Mouse (Mus musculus) kidney, embryonic 15.5 days (tissue): Measurements from ENCODE around the gene Tipin. TPM values are rescaled to one million over a fixed set of nuclear protein-coding genes. Genes with fewer than 3 reads are reported as not detected.
A peak's percentile ranks its signal among the peaks of the same experiment; 100 is the strongest.
"Not testable (repeated sequence)": the region's sequence is repeated elsewhere in the genome, so short reads cannot be mapped to it uniquely, and the experiment has no call there.

Source experiments
- ATAC-seq: fragments of 200-750 bp; cut with Nextera tagmentation; replicated peaks from 2 replicates; pipeline ENCODE4 v1.8.0; 2017; ENCODE audit warnings: moderate TSS enrichment; ENCODE audit not compliant: low FRiP score
- H3K27ac ChIP-seq: fragments of 300-500 bp; sonication (generic); 2 replicates; pipeline ENCODE4 v1.5.1; 2015; ENCODE audit warnings: mild to moderate bottlenecking, inconsistent platforms
- H3K27me3 ChIP-seq: fragments of 300-500 bp; sonication (generic); 2 replicates; pipeline ENCODE4 v1.6.1; 2015; ENCODE audit warnings: inconsistent platforms
- H3K36me3 ChIP-seq: fragments of 300-500 bp; sonication (generic); 2 replicates; pipeline ENCODE4 v1.6.1; 2015; ENCODE audit warnings: inconsistent platforms
- H3K4me1 ChIP-seq: fragments of 300-500 bp; sonication (generic); 2 replicates; pipeline ENCODE4 v1.6.1; 2015; ENCODE audit warnings: inconsistent platforms
- H3K4me2 ChIP-seq: fragments of 300-500 bp; sonication (generic); 2 replicates; pipeline ENCODE4 v1.6.1; 2015; ENCODE audit warnings: moderate library complexity, mild to moderate bottlenecking, inconsistent platforms
- H3K4me3 ChIP-seq: fragments of 300-500 bp; sonication (generic); replicated peaks from 2 replicates; pipeline ENCODE4 v1.5.1; 2015; ENCODE audit warnings: mild to moderate bottlenecking, inconsistent platforms
- H3K9ac ChIP-seq: fragments of 300-500 bp; sonication (generic); 2 replicates; pipeline ENCODE4 v1.6.1; 2015; ENCODE audit warnings: mild to moderate bottlenecking, inconsistent platforms
- H3K9me3 ChIP-seq: fragments of 300-500 bp; sonication (generic); replicated peaks from 2 replicates; pipeline ENCODE4 v1.6.1; 2016; ENCODE audit warnings: inconsistent platforms
- WGBS: fragments of 180-500 bp; shearing (Covaris S2); methylation state at CpG from one replicate; pipeline ENCODE4 v1.1.7; 2015; ENCODE audit warnings: mixed read lengths; 5-methylcytosine and 5-hydroxymethylcytosine counted together
- polyA plus RNA-seq: library from polyadenylated mRNA; unstranded; fragments of >200 nt; fragmentation: Nextera tagmentation; extraction: Ambion mirVana; gene quantifications from 2 replicates; pipeline ENCODE4 v1.2.1, GENCODE M21; 2015

Gene Tipin
- polyA plus RNA-seq, 1 experiment from 2014 or later, result 252 TPM

DNA sequence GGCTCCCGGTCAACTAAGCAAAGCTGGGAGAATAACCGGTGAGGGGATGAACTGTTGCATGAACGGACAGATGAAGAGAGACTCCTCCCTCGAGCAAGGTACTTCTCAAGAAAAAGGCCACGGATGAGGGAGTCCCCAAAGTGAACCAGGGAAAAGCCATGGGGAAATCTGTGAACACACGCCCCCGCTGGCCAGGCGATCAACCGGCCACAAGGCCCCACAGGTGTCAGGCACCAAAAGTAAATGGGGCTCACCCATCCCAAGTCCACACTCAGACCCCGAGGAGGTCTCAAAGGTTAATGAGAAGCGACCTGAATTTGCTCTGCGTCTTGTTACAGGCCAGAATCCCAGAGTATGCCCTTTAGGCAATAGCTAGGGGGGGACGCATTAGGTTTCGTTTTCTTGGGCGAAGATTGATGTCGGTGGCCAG, 28.8 kb upstream of the Tipin start:
- WGBS, result under 1% methylated on average over 16 of the region's 16 CpGs
- ATAC-seq, result 0 out of 2 replicates have a peak, but pooled peaks have one; percentile 8
- peaks cover 6% of the 10 kb centered on the region; the same call in 1 of the 2 replicates for H3K36me3 ChIP-seq
- H3K4me3 ChIP-seq, result peak overlapping the region; percentile 100
- H3K9me3 ChIP-seq, result no peaks in the 10 kb centered on the region
- H3K9ac ChIP-seq, result peak overlapping the region; percentile 91
- no peaks in the 10 kb centered on the region for H3K27me3 ChIP-seq
- peak overlapping the region; percentile 67 for H3K4me2 ChIP-seq
- H3K27ac ChIP-seq, result peak overlapping the region; percentile 97
- H3K4me1 ChIP-seq, result peaks cover 22% of the 10 kb centered on the region

DNA sequence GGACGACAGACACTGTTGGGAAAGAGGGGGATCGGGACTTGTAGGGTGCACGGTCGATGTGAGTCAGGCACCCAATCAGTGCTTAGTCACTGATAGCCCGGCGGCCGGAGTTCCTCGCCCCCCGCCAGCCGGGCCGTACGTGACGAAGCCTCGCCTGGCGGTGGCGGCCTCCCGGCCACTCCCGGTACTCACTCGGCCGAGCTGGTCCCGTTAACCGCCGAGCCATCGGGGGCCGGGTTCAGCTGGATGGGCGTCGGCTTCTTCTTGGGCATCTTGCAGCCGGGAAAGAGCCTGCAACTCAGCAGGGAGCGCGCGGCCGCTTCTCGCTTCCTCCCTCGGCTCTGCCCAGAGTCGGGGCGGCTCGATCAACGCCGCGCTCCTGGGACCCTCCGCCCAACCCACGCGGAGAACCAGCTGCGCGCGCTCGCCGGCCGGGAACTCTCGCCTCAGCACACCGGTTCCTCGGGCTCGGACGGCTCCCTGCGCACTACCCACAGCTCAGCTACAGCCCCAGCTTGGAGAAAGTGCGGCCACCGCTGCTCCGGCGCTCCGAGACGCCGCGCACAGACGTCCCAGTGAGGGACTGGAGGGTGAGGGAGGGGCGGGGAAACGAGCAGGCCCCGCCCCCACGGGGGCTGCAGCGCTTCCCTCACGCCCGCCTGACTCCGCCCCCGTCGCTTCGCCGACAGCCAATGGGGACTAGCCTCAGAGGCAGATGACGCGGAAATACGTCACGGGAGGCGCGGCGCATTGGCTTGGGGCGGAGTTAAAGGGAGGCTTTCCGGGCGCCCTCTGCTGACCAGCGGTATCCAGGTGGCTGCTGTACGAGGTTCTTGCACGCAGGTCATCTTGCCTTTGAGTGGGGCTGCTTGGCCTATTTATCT, 28.1 kb upstream of the Tipin start, which contains the start of gene Map2k1:
Gene Map2k1, minus strand, starts transcription at position 611 of the 884 bp plus-strand sequence.
- Histone ChIP-seq H3K36me3 (peaks cover 6% of the 10 kb centered on the region; the same call in 1 of the 2 replicates), H3K27me3 (no peaks in the 10 kb centered on the region), H3K4me2 (peak within 1 kb of the TSS; percentile 67), H3K9me3 (no peaks in the 10 kb centered on the region), H3K4me3 (peak within 1 kb of the TSS; percentile 100), H3K4me1 (peaks cover 22% of the 10 kb centered on the region), H3K9ac (peak within 1 kb of the TSS; percentile 91), H3K27ac (peak within 1 kb of the TSS; percentile 97)
- peak; percentile 98 for ATAC-seq
- WGBS, result under 1% methylated on average over 89 of the region's 89 CpGs

DNA sequence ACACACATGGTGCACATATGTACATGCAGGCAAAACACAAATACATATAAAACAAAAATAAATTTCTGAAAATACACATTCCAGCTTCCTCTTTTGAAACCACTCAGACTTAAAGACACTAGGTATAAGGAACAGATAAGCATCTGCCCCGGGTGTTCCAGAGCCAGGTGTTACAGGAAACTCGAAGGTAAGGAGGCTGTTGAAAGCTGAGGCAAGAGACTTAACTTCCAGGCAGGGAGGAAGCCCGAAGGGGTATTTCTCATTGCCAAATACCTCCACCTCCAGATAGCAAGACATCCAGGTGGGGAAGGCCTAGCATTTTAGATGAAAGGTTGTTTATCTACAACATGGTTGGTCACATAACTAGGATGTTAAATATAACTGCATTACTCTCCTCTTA, 26.0 kb upstream of the Tipin start:
- Histone ChIP-seq H3K4me3 (no peak overlapping the region), H3K9me3 (no peaks in the 10 kb centered on the region), H3K4me2 (no peak overlapping the region), H3K4me1 (peaks cover 19% of the 10 kb centered on the region), H3K27ac (no peak overlapping the region), H3K9ac (no peak overlapping the region), H3K36me3 (no peaks in the 10 kb centered on the region), H3K27me3 (no peaks in the 10 kb centered on the region)
- no peak for ATAC-seq
- WGBS, result 78% methylated on average over 3 of the region's 3 CpGs

DNA sequence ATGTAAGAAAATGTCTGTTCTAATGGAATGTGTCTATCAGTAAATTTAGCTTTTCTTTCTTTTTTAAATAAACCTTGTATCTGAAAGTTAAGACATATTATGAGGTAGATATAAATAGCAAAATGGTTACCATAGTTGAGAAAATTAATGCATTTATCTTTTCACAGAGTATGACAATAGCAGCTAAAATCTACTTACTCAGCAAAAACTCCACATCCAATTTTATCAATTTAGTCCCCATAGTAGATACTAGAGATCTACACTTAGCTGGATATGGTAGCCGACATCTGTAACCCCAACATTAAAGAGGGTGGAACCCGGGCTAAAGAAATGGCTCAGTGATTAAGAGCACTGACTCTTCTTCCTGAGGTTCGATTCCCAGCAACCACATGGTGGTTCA, 25.2 kb upstream of the Tipin start:
- Histone ChIP-seq H3K27ac (no peak overlapping the region), H3K27me3 (no peaks in the 10 kb centered on the region), H3K9ac (no peak overlapping the region), H3K4me2 (no peak overlapping the region), H3K9me3 (no peaks in the 10 kb centered on the region), H3K4me3 (no peak overlapping the region), H3K36me3 (no peaks in the 10 kb centered on the region), H3K4me1 (peaks cover 12% of the 10 kb centered on the region)
- 85% methylated on average over 3 of the region's 3 CpGs for WGBS
- no peak for ATAC-seq

DNA sequence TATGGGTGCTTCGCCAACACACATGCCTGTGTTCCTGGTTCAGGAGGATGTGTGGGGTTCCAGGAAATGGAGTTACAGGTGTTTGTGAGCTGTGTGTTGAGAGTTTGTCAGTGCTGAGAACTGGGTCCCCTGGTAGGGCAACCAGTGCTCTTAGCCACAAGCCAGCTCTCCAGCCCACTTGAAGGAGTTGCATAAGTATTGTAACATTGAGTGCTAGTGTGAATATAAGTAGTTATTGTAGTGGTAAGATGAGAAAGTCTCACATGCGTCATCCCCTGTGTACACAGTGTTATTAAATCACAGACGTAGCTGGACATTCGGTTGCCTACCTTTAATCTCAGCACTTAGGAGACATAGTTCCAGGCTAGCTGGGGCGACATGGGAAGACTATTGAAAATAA, 21.5 kb upstream of the Tipin start:
- WGBS, result 90% methylated on average over 5 of the region's 5 CpGs
- H3K4me1 ChIP-seq, result no peaks in the 10 kb centered on the region
- ATAC-seq, result no peak

DNA sequence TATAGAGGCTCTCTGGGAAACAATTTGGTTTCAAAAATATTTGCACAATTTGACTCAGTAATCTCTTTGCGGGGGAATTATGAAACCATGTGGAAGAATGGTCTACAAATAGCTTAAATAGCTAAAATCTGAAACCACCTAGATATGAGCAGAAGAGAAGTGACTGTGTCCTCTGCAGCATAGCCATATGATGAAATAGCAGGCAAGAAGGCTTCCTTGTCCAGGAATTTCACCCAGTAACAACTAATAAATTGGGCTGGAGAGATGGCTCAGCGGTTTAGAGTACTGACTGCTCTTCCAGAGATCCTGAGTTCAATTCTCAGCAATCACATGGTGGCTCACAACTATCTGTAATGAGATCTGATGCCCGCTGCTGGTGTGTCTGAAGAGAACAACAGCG, 20.4 kb upstream of the Tipin start:
- H3K9ac ChIP-seq, result no peak overlapping the region
- no peaks in the 10 kb centered on the region for H3K4me1 ChIP-seq
- no peaks in the 10 kb centered on the region for H3K27me3 ChIP-seq
- WGBS, result 88% methylated on average over 4 of the region's 4 CpGs
- H3K4me3 ChIP-seq, result no peak overlapping the region
- H3K36me3 ChIP-seq, result no peaks in the 10 kb centered on the region
- no peak overlapping the region for H3K27ac ChIP-seq
- no peak for ATAC-seq
- no peaks in the 10 kb centered on the region for H3K9me3 ChIP-seq
- H3K4me2 ChIP-seq, result no peak overlapping the region

More for the DNA sequence above, 21.5 kb upstream of the Tipin start:
- Histone ChIP-seq H3K27me3 (no peaks in the 10 kb centered on the region), H3K4me2 (no peak overlapping the region), H3K9ac (no peak overlapping the region), H3K9me3 (no peaks in the 10 kb centered on the region), H3K4me3 (no peak overlapping the region), H3K36me3 (no peaks in the 10 kb centered on the region), H3K27ac (no peak overlapping the region)

DNA sequence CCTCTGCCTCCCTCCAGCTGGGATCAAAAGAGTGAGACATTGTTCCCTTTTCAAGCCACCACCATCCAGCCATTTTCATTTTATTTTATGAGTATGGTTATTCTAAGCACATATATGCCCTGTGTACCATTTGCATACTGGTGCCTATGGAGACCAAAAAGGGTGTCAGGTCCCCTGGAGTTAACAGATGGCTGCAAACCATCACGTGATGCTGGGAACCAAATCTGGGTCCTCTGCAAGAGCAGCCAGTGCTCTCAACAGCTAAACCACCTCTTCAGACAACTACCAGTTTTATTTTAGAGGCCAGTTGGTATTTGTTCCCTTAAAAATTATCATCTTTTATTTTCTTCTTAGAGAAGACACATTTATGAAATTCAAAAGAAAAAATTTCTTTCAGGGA, 16.6 kb upstream of the Tipin start:
- no peak for ATAC-seq
- WGBS, result 53% methylated on average over 1 of the region's 1 CpGs

DNA sequence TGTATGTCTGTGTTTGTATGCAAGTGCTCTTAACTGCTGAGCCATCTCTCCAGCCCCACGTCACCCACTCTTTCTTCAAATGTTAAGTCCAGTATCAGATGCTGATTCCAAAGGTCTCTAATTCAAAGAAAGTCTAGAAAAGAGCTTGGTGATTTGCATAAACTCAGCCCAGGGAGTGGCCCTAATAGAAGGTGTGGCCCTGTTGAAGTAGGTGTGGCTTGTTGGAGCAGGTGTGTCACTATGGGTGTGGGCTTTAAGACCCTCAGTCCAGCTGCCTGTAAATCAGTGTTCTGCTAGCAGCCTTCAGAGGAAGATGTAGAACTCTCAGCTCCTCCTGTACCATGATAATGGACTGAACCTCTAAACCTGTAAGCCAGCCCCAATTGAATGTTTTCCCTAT, 14.2 kb upstream of the Tipin start:
- H3K9me3 ChIP-seq, result no peaks in the 10 kb centered on the region
- no peak overlapping the region for H3K27ac ChIP-seq
- no peak for ATAC-seq
- H3K9ac ChIP-seq, result no peak overlapping the region
- H3K36me3 ChIP-seq, result no peaks in the 10 kb centered on the region
- 93% methylated on average over 1 of the region's 1 CpGs for WGBS
- no peak overlapping the region for H3K4me3 ChIP-seq
- no peak overlapping the region for H3K4me2 ChIP-seq
- no peaks in the 10 kb centered on the region for H3K27me3 ChIP-seq
- no peaks in the 10 kb centered on the region for H3K4me1 ChIP-seq

More for the DNA sequence above, 16.6 kb upstream of the Tipin start:
- no peaks in the 10 kb centered on the region for H3K9me3 ChIP-seq
- H3K4me3 ChIP-seq, result no peak overlapping the region
- no peak overlapping the region for H3K27ac ChIP-seq
- no peak overlapping the region for H3K4me2 ChIP-seq
- no peak overlapping the region for H3K9ac ChIP-seq
- H3K4me1 ChIP-seq, result no peaks in the 10 kb centered on the region
- H3K27me3 ChIP-seq, result no peaks in the 10 kb centered on the region
- H3K36me3 ChIP-seq, result no peaks in the 10 kb centered on the region

DNA sequence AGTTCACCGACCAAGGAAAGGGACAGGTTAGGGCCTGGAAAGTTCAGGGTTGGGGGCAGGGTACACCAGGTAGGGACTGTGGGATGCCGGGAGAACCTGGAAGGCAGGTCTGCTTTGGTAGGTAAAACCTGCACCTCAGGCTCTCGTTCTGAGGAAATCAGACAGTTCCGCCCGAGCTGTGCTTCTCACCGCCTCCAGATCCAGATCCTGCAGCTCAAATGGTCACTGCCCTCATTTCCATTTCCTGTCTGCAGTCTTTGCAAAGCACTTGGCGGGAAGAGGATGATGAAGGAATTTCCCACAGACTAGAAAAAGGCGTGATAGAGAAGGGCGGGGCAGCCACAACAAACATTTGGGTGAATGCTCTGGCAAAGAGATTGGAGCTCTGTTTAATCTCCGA, 13.2 kb upstream of the Tipin start:
- ATAC-seq, result no peak
- WGBS, result 74% methylated on average over 10 of the region's 10 CpGs

DNA sequence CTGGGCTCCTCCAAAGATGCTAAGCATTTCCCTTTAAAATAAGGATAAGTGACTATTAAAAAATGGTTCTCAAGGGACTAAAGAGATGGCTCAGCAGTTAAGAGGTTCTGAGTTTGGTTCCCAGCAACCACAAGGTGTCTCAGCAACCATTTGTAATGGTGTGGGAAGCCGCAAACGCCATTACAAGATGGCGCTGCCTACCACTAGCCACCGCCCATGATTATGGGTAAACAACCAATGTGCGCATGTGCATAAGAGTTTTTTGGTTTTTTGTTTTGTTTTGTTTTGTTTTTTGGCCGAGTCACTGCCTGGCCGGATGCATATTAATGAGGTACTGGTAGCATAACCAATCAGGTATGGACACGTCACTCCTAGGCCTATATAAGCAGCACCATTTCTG, 12.5 kb upstream of the Tipin start:
- not testable (repeated sequence) for H3K27ac ChIP-seq, H3K4me1 ChIP-seq, H3K36me3 ChIP-seq, ATAC-seq, H3K4me3 ChIP-seq, H3K9me3 ChIP-seq, H3K4me2 ChIP-seq, H3K9ac ChIP-seq, H3K27me3 ChIP-seq
- WGBS, result 96% methylated on average over 8 of the region's 8 CpGs

More for the DNA sequence above, 13.2 kb upstream of the Tipin start:
- Histone ChIP-seq H3K9ac (no peak overlapping the region), H3K4me1 (no peaks in the 10 kb centered on the region), H3K27me3 (no peaks in the 10 kb centered on the region), H3K4me3 (no peak overlapping the region), H3K36me3 (no peaks in the 10 kb centered on the region), H3K9me3 (no peaks in the 10 kb centered on the region), H3K4me2 (no peak overlapping the region), H3K27ac (no peak overlapping the region)

DNA sequence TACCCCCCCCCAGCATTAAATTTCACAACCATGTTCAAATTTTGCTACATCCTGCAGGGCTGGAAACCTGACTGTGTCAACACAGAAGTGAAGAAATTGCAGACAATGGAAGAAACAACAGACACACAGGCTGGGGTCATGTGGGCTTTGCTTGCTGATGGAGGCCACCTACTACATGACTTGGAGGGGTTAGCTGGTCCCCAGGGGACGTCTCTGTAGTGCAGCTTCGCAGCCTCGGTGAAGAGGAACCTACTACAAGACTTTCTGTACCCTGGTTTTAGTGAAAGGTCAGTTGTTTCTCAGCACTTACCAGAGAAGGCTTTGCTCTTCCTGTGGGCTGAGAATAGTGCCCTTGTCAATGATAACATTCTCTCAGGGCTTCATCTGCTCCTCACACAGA, 10.1 kb upstream of the Tipin start:
- Histone ChIP-seq H3K27me3 (no peaks in the 10 kb centered on the region), H3K4me1 (no peaks in the 10 kb centered on the region), H3K4me2 (no peak overlapping the region), H3K4me3 (no peak overlapping the region), H3K27ac (no peak overlapping the region), H3K9ac (no peak overlapping the region), H3K9me3 (no peaks in the 10 kb centered on the region), H3K36me3 (no peaks in the 10 kb centered on the region)
- no peak for ATAC-seq
- WGBS, result 73% methylated on average over 3 of the region's 3 CpGs

DNA sequence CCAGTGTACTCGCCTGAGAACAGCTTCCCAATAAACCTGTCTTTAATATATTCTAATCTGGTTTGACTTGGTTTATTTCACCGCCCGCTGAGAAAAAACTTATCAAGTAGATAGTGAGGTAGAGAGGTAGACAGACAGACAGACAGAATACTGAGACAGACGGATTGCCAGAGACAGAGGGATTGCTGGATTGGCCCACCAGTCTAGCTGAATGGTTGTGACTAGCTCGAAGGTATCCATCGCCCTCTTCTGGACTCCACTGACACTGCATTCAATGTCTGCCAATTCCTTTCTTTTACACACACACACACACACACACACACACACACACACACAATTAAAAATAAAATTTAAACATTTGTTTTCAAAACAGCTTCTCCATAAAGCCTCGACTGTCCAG, 8.8 kb upstream of the Tipin start:
- ATAC-seq, result no peak
- no peaks in the 10 kb centered on the region for H3K36me3 ChIP-seq
- no peaks in the 10 kb centered on the region for H3K9me3 ChIP-seq
- no peak overlapping the region for H3K27ac ChIP-seq
- no peaks in the 10 kb centered on the region for H3K27me3 ChIP-seq
- no peaks in the 10 kb centered on the region for H3K4me1 ChIP-seq
- no peak overlapping the region for H3K4me3 ChIP-seq
- no peak overlapping the region for H3K9ac ChIP-seq
- H3K4me2 ChIP-seq, result no peak overlapping the region
- 48% methylated on average over 7 of the region's 7 CpGs for WGBS
